Mouse (Mus musculus) heart, postnatal 0 days (tissue): ENCODE measurements around the gene Cd36.

Experiments
- CTCF ChIP-seq: IDR thresholded peaks from 2 replicates; pipeline ENCODE4 v1.5.1; 2016; ENCODE audit warnings: antibody characterized with exemption, control low read depth, low read depth
- EP300 ChIP-seq: IDR thresholded peaks from 2 replicates; pipeline ENCODE4 v1.6.1; 2016; ENCODE audit warnings: antibody characterized with exemption, low read depth

- TF ChIP-seq CTCF (no peak), EP300 (no peak)
Observed at GRCm38 (mm10) chr5:17842111-17842729, 46.4 kb downstream of the Cd36 start.
